ENCODE assay signal across 22 mouse cellular contexts in genomic region chr2:106958916-106959315, GRCm38 (mm10). TPM values are rescaled to one million over a fixed set of nuclear protein-coding genes. Genes with fewer than 3 reads are reported as not detected.
DNase-seq lines count a peak whose midpoint lies in the region; ATAC-seq and TF ChIP-seq lines count a peak whose summit lies in the region.
"Had no signal": no experiment of that assay in that cellular context is flagged by ENCODE, and none has a peak within 500 bp of the region (broad histone marks: within the 10 kb centered on the region; RNA-seq: fewer than 3 reads in every experiment).

No protein-coding gene starts in this region.

- peak; percentile 64 for ATAC-seq in kidney, embryonic 16.5 days (ENCODE audit: low FRiP score, low TSS enrichment)
- ATAC-seq in inflammation-experienced regulatory T-cells, adult 6 months, result no peak
- ATAC-seq: activated CD4-positive, CD25-positive, alpha-beta regulatory T cell, adult 4 months; forebrain, embryonic 15.5 days; hindbrain, embryonic 16.5 days; Patski had no signal

- peak; percentile 60 for DNase-seq in kidney, adult 11 months
- DNase-seq in kidney, postnatal 4 days, result no peak
- DNase-seq in kidney, adult 2 months, result peak; percentile 83
- DNase-seq in kidney, postnatal 25 days, result peak; percentile 41 to 49
- DNase-seq in embryonic facial prominence, embryonic 10.5 days (ENCODE audit: low spot score), result no peak
- DNase-seq in layer of hippocampus, postnatal 10 days (ENCODE audit: low spot score in 2 of 2), result no peak
- DNase-seq: adrenal gland, postnatal 14 days; cerebellum, adult 11-12 months; cerebellum, adult 9-10 months; cerebellum, postnatal 36 days; gastrocnemius, postnatal 10 days; heart, postnatal 4 days had no signal

- 41% methylated on average over 6 of the region's 6 CpGs for WGBS in kidney, adult 2 months
- 46% methylated on average over 6 of the region's 6 CpGs for whole genome bisulfite sequencing in kidney, embryonic 16.5 days
- 86% methylated on average over 6 of the region's 6 CpGs for WGBS in embryonic facial prominence, embryonic 10.5 days

- no peak overlapping the region for H3K9ac ChIP-seq in kidney, embryonic 16.5 days (replicated peaks; ENCODE audit: low read length)
- H3K9ac ChIP-seq: embryonic facial prominence, embryonic 15.5 days; forebrain, embryonic 15.5 days; heart, embryonic 12.5 days; hindbrain, embryonic 12.5 days had no signal

- H3K27ac ChIP-seq in kidney, adult 2 months (ENCODE audit: insufficient read depth, low read depth, low read length), result peak overlapping the region; percentile 41; the same call in 1 of the 2 replicates
- no peak overlapping the region for H3K27ac ChIP-seq in kidney, embryonic 16.5 days (ENCODE audit: low read length)
- H3K27ac ChIP-seq in embryonic facial prominence, embryonic 10.5 days (replicated peaks), result no peak overlapping the region
- H3K27ac ChIP-seq: embryonic facial prominence, embryonic 15.5 days; forebrain, embryonic 15.5 days; hindbrain, embryonic 12.5 days had no signal

- H3K4me2 ChIP-seq in kidney, embryonic 16.5 days (replicated peaks; ENCODE audit: low read depth, low read length), result no peak overlapping the region
- H3K4me2 ChIP-seq: embryonic facial prominence, embryonic 15.5 days; forebrain, embryonic 15.5 days; heart, embryonic 12.5 days; hindbrain, embryonic 12.5 days had no signal

- no peaks in the 10 kb centered on the region; the same call in 1 of the 2 replicates for H3K36me3 ChIP-seq in kidney, adult 2 months (ENCODE audit: control insufficient read depth, insufficient read depth, low read length)
- peaks cover 14% of the 10 kb centered on the region for H3K36me3 ChIP-seq in kidney, embryonic 16.5 days (ENCODE audit: insufficient read depth, low read length)
- H3K36me3 ChIP-seq in embryonic facial prominence, embryonic 10.5 days (replicated peaks), result peaks cover 22% of the 10 kb centered on the region

- TF ChIP-seq POLR2A in kidney, adult 2 months (IDR thresholded peaks at IDR 0.05; ENCODE audit: low read depth, low read length), result no peak

- peaks cover 20% of the 10 kb centered on the region for H3K4me1 ChIP-seq in kidney, adult 2 months (ENCODE audit: control insufficient read depth, insufficient read depth, low read length)
- H3K4me1 ChIP-seq in kidney, embryonic 16.5 days (ENCODE audit: insufficient read depth, low read length), result peaks cover 15% of the 10 kb centered on the region; the same call in 1 of the 2 replicates
- peaks cover 14% of the 10 kb centered on the region for H3K4me1 ChIP-seq in embryonic facial prominence, embryonic 10.5 days
- H3K4me1 ChIP-seq: hindbrain, embryonic 12.5 days had no signal

- no peaks in the 10 kb centered on the region for H3K9me3 ChIP-seq in kidney, embryonic 16.5 days (ENCODE audit: low read length)
- no peaks in the 10 kb centered on the region for H3K9me3 ChIP-seq in embryonic facial prominence, embryonic 10.5 days
- H3K9me3 ChIP-seq: embryonic facial prominence, embryonic 15.5 days; forebrain, embryonic 15.5 days; heart, embryonic 12.5 days; hindbrain, embryonic 12.5 days had no signal

- H3K4me3 ChIP-seq in kidney, adult 2 months (ENCODE audit: insufficient read depth, low read depth, low read length), result no peak overlapping the region
- no peak overlapping the region for H3K4me3 ChIP-seq in kidney, embryonic 16.5 days (ENCODE audit: low read length)
- no peak overlapping the region for H3K4me3 ChIP-seq in embryonic facial prominence, embryonic 10.5 days
- H3K4me3 ChIP-seq: embryonic facial prominence, embryonic 15.5 days; erythroblast, embryonic 14.5 days; forebrain, embryonic 15.5 days; heart, embryonic 12.5 days; hindbrain, embryonic 12.5 days had no signal

- TF ChIP-seq CTCF in kidney, adult 2 months (conservative IDR thresholded peaks at IDR 0.05; ENCODE audit: insufficient read depth, insufficient read length, low read depth, low read length), result no peak

- H3K27me3 ChIP-seq in kidney, adult 2 months (replicated peaks; ENCODE audit: control insufficient read depth, insufficient read depth, low read length), result no peaks in the 10 kb centered on the region
- no peaks in the 10 kb centered on the region for H3K27me3 ChIP-seq in kidney, embryonic 16.5 days (ENCODE audit: insufficient read depth, low read length)
- peaks cover 14% of the 10 kb centered on the region for H3K27me3 ChIP-seq in embryonic facial prominence, embryonic 10.5 days (replicated peaks; ENCODE audit: low read depth, poor library complexity, severe bottlenecking)
- H3K27me3 ChIP-seq: embryonic facial prominence, embryonic 15.5 days; forebrain, embryonic 15.5 days; Patski had no signal

RNA-seq across cellular contexts. Expression of gene Arl14ep, which starts 15.3 kb away (rescaled TPM):
- 5.7 and 6.7 TPM in 2 replicates for polyA plus RNA-seq in kidney, adult 2 months (2012; rRNA removed)
- 45.8 and 49.9 TPM in 2 replicates for polyA plus RNA-seq in kidney, embryonic 16.5 days (2015; fragmentation: Nextera tagmentation; extraction: Ambion mirVana)
- 53.7 and 57.8 TPM in 2 replicates for polyA plus RNA-seq in embryonic facial prominence, embryonic 10.5 days (2016; fragmentation: Nextera tagmentation; extraction: Ambion mirVana)
- 10 to 100 TPM; 48.2 to 49.2 TPM for total RNA-seq in layer of hippocampus, postnatal 10 days (2021)
- 10 to 100 TPM; 31.9 to 38.3 (median 36.1) TPM for polyA plus RNA-seq in inflammation-experienced regulatory T-cells, adult 6 months (2017; shearing (Covaris generic))

Comparison
In these comparisons a context has a peak if more than half of its experiments do, and no peak if none do; other contexts are left out.
1. DNase-seq: peak in kidney, adult 11 months (single experiment), kidney, adult 2 months (single experiment) and kidney, postnatal 25 days (2 of 2); none in kidney, postnatal 4 days (0 of 2), embryonic facial prominence, embryonic 10.5 days (single experiment) and layer of hippocampus, postnatal 10 days (0 of 2).